Mouse (Mus musculus): ENCODE measurements around the gene Cyb5d2. TPM values are rescaled to one million over a fixed set of nuclear protein-coding genes. Genes with fewer than 3 reads are reported as not detected.

Gene Cyb5d2
- polyA plus RNA-seq (2012; rRNA removed; ENCODE audit: low replicate concordance): 5.8 and 13.3 TPM in 2 replicates

GRCm38 (mm10) chr11:72795455-72796295 lies at the start of gene Cyb5d2, which contains the start of gene Zzef1:
Cyb5d2 (minus strand) TSS chr11:72796142.
Zzef1 (plus strand) TSS chr11:72796226.

Other genes starting within 250 kb of the Cyb5d2 start
- gene Spns3, start 245.6 kb downstream of the Cyb5d2 start, polyA plus RNA-seq (2012; rRNA removed; ENCODE audit: low replicate concordance): 7.9 and 12.3 TPM in 2 replicates
- 9.6 and 11.3 TPM in 2 replicates for gene Ube2g1, start 188.9 kb downstream of the Cyb5d2 start, polyA plus RNA-seq (2012; rRNA removed; ENCODE audit: low replicate concordance)
- 23.9 and 39.5 TPM in 2 replicates for gene Ankfy1, start 106.1 kb downstream of the Cyb5d2 start, polyA plus RNA-seq (2012; rRNA removed; ENCODE audit: low replicate concordance)
- 25.9 and 28.1 TPM in 2 replicates for gene Zzef1, start 84 bp upstream of the Cyb5d2 start, polyA plus RNA-seq (2012; rRNA removed; ENCODE audit: low replicate concordance)
- gene Atp2a3, start 165.0 kb upstream of the Cyb5d2 start, polyA plus RNA-seq (2012; rRNA removed; ENCODE audit: low replicate concordance): 74.7 and 118 TPM in 2 replicates
- 3.0 and 4.3 TPM in 2 replicates for gene P2rx1, start 203.0 kb upstream of the Cyb5d2 start, polyA plus RNA-seq (2012; rRNA removed; ENCODE audit: low replicate concordance)
- gene Camkk1, start 222.9 kb upstream of the Cyb5d2 start, polyA plus RNA-seq (2012; rRNA removed; ENCODE audit: low replicate concordance): 3.4 and 4.7 TPM in 2 replicates